Mouse (Mus musculus) neutrophil, adult 59 days (primary cell): Measurements from ENCODE around the gene Ahcyl2. TPM values are rescaled to one million over a fixed set of nuclear protein-coding genes. Genes with fewer than 3 reads are reported as not detected.

Experiments used
- total RNA-seq, 2 experiments: library from RNA; stranded (reverse); gene quantifications; 1 replicate in 1 of 2; 2 replicates in 1 of 2; pipeline ENCODE4 v1.2.4; 2023

The Ahcyl2 gene
- 10 to 100 TPM; 31.2 to 36.8 TPM for total RNA-seq

GRCm38 (mm10) chr6:29767813-29768660 is at the start of gene Ahcyl2:
Ahcyl2 (plus strand) TSS chr6:29768011.

GRCm38 (mm10) chr6:29735336-29735688 is 32.5 kb upstream of the Ahcyl2 start, which contains the start of gene Smo:
Smo (plus strand) TSS chr6:29735503.

GRCm38 (mm10) chr6:29916530-29917382 is 148.9 kb downstream of the Ahcyl2 start, which contains the start of gene Strip2:
Strip2 (plus strand) TSS chr6:29917012.

Other genes starting within 250 kb of the Ahcyl2 start
- gene Irf5, start 241.4 kb upstream of the Ahcyl2 start, total RNA-seq, result 100 to 1,000 TPM in 1 of 2 experiments, 10 to 100 TPM in 1; 85.5 to 146 TPM
- 10 to 100 TPM; 53.4 to 55.8 TPM for gene Tnpo3, start 158.1 kb upstream of the Ahcyl2 start, total RNA-seq
- gene Tspan33, start 73.8 kb upstream of the Ahcyl2 start, total RNA-seq, result 10 to 100 TPM in 1 of 2 experiments, 1 to 10 TPM in 1; 5.9 to 20.9 TPM
- 1 to 10 TPM; 1.3 to 1.9 TPM for gene Smo, start 32.5 kb upstream of the Ahcyl2 start, total RNA-seq
- under 1 TPM; 0.47 to 0.51 TPM for gene Strip2, start 149.0 kb downstream of the Ahcyl2 start, total RNA-seq